Mouse (Mus musculus) lung, adult 2 months (tissue): ENCODE data around the gene Adad2.

Experiments
- CTCF ChIP-seq: fragments of 200-500 bp; IDR thresholded peaks from 2 replicates; pipeline ENCODE4 v1.5.1; 2011; ENCODE audit warnings: mild to moderate bottlenecking, low read length, control low read depth; ENCODE audit not compliant: insufficient read depth
- POLR2A ChIP-seq: fragments of 200-500 bp; IDR thresholded peaks from 2 replicates; pipeline ENCODE4 v1.6.1; 2011; ENCODE audit warnings: low read depth, mild to moderate bottlenecking, control low read depth, low read length, borderline replicate concordance; ENCODE audit errors: extremely low read depth

- no peak for TF ChIP-seq CTCF
- TF ChIP-seq POLR2A = no peak
These were observed 7.7 kb downstream of the Adad2 start for GRCm38 (mm10) chr8:119620116-119620840.
